Mouse (Mus musculus): Measurements from ENCODE around the gene Adamts12.

- no peak for TF ChIP-seq ETS1 (IDR thresholded peaks at IDR 0.05; ENCODE audit: low read depth, low read length)
- no peak for TF ChIP-seq CTCF (IDR thresholded peaks at IDR 0.05 in 2 of 3, conservative IDR thresholded peaks at IDR 0.05 in 1 of 3; ENCODE audit: control insufficient read depth in 1 of 3, insufficient read depth in 1 of 3, low read depth in 2 of 3, low read length in 3 of 3, poor library complexity in 1 of 3, severe bottlenecking in 1 of 3)
- TF ChIP-seq ZMIZ1 (IDR thresholded peaks at IDR 0.05; ENCODE audit: low read depth, low read length): no peak
- no peak for TF ChIP-seq TBP (IDR thresholded peaks at IDR 0.05; ENCODE audit: low read depth, low read length)
- no peak for TF ChIP-seq POLR2AphosphoS2 (IDR thresholded peaks at IDR 0.05; ENCODE audit: low read length)
- TF ChIP-seq MAFK (IDR thresholded peaks at IDR 0.05; ENCODE audit: borderline replicate concordance, low read depth, low read length): no peak
- TF ChIP-seq KAT2A (conservative IDR thresholded peaks at IDR 0.05; ENCODE audit: low read depth, low read length): no peak
- TF ChIP-seq GATA1 (IDR thresholded peaks at IDR 0.05; ENCODE audit: low read depth, low read length): no peak
- TF ChIP-seq MEF2A (IDR thresholded peaks at IDR 0.05; ENCODE audit: extremely low read depth, insufficient replicate concordance, low read depth, low read length, poor library complexity, severe bottlenecking): no peak
Observed at GRCm38 (mm10) chr15:11065528-11066171, 1.1 kb downstream of the Adamts12 start.

Measured in MEL (cell line).